Mouse (Mus musculus): ENCODE data around the gene Neurog3.

GRCm38 (mm10) chr10:62174533-62175313, 41.8 kb downstream of the Neurog3 start:
- TF ChIP-seq CTCF (IDR thresholded peaks at IDR 0.05; ENCODE audit: control insufficient read depth, insufficient read depth, low read length) (no peak), POLR2A (IDR thresholded peaks at IDR 0.05; ENCODE audit: borderline replicate concordance, control insufficient read depth, low read depth, low read length) (no peak)
